Mouse (Mus musculus): Measurements from ENCODE around the gene Man1a2. TPM values are rescaled to one million over a fixed set of nuclear protein-coding genes. Genes with fewer than 3 reads are reported as not detected.

The Man1a2 gene
- polyA plus RNA-seq, 1 experiment from 2014 or later = 75.5 TPM

GRCm38 (mm10) chr3:100591053-100591452, 94.2 kb downstream of the Man1a2 start:
- peaks cover 11% of the 10 kb centered on the region; the same call in 1 of the 2 replicates for H3K36me3 ChIP-seq
- no peaks in the 10 kb centered on the region for H3K9me3 ChIP-seq
- H3K27me3 ChIP-seq (ENCODE audit: insufficient read depth, poor library complexity, severe bottlenecking) = no peaks in the 10 kb centered on the region
- no peak overlapping the region for H3K4me3 ChIP-seq
- H3K27ac ChIP-seq = no peak overlapping the region
- no peak for DNase-seq (ENCODE audit: low spot score)
- H3K4me1 ChIP-seq = no peaks in the 10 kb centered on the region
- 97% methylated on average over 4 of the region's 4 CpGs for WGBS

DNA sequence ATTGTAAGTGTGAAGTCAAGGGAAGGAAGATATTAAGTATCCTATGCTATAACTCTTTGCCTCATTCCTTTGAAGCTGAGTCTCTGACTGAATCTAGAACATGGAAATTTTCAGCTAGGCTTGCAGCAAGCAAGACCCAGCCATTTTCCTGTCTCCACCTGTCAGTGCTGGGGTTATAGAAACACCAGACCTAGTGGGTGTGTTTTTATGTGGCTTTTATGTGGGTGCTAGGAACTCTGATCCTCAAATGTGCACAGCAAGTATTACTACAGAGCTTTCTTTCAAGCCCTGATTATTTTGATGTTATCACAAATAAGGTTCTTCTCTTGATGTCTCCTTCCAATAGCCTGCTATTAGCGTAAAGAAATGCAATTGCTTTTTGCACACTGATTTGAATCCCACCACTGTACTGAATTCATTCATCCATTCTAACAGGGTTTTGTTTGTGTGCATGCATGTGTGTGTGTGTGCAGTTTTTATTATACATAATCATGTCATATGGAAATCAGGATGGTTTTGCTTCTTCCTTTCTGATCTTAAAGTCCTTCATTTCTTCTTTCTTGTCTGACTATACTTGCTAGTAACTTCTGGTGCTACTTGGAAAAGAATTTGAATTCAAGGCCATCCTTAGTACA, 102.5 kb downstream of the Man1a2 start:
- H3K27me3 ChIP-seq (ENCODE audit: insufficient read depth, poor library complexity, severe bottlenecking) = no peaks in the 10 kb centered on the region
- H3K36me3 ChIP-seq = peaks cover 11% of the 10 kb centered on the region; the same call in 1 of the 2 replicates
- no peaks in the 10 kb centered on the region for H3K4me1 ChIP-seq
- no peak overlapping the region for H3K4me3 ChIP-seq
- no peak overlapping the region for H3K27ac ChIP-seq
- no peaks in the 10 kb centered on the region for H3K9me3 ChIP-seq
- DNase-seq (ENCODE audit: low spot score) = no peak
- 79% methylated on average over 1 of the region's 1 CpGs for WGBS

- no peak for DNase-seq (ENCODE audit: low spot score)
- no peaks in the 10 kb centered on the region for H3K27me3 ChIP-seq (ENCODE audit: insufficient read depth, poor library complexity, severe bottlenecking)
- H3K4me1 ChIP-seq = no peaks in the 10 kb centered on the region
- WGBS = 74% methylated on average over 3 of the region's 3 CpGs
- no peak overlapping the region for H3K27ac ChIP-seq
- H3K9me3 ChIP-seq = no peaks in the 10 kb centered on the region
- H3K4me3 ChIP-seq = no peak overlapping the region
- H3K36me3 ChIP-seq = peaks cover 6% of the 10 kb centered on the region; the same call in 1 of the 2 replicates
These were observed 112.6 kb downstream of the Man1a2 start for GRCm38 (mm10) chr3:100572571-100573183.

GRCm38 (mm10) chr3:100568443-100569390, 116.6 kb downstream of the Man1a2 start:
- Histone ChIP-seq H3K36me3 (peaks cover 13% of the 10 kb centered on the region), H3K4me3 (no peak overlapping the region), H3K9me3 (no peaks in the 10 kb centered on the region), H3K27me3 (ENCODE audit: insufficient read depth, poor library complexity, severe bottlenecking) (no peaks in the 10 kb centered on the region), H3K4me1 (no peaks in the 10 kb centered on the region), H3K27ac (no peak overlapping the region)
- DNase-seq (ENCODE audit: low spot score) = no peak
- 80% methylated on average over 13 of the region's 13 CpGs for WGBS

DNA sequence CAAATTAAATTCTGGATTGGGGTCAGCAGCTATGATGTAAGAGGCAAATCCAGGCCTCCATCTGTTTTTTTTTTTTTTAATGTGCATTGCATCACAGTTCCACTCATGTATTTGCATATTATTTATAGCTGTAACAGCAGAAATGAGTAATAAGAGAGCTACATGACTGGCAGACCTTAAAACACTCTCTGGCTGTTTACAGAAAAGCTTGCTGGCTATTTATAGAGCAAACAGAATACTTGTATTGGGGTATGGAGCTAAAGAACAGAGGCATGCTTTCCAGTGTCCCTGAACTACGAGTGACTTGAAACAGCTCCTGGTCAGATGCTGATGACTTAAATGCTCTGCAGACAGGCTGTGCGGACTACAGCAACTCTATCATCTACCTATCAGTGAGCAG, 121.7 kb downstream of the Man1a2 start:
- Histone ChIP-seq H3K27ac (no peak overlapping the region), H3K27me3 (ENCODE audit: insufficient read depth, poor library complexity, severe bottlenecking) (no peaks in the 10 kb centered on the region), H3K4me3 (no peak overlapping the region), H3K9me3 (no peaks in the 10 kb centered on the region), H3K36me3 (peaks cover 20% of the 10 kb centered on the region), H3K4me1 (no peaks in the 10 kb centered on the region)
- WGBS = 58% methylated on average over 2 of the region's 2 CpGs
- DNase-seq (ENCODE audit: low spot score) = no peak

DNA sequence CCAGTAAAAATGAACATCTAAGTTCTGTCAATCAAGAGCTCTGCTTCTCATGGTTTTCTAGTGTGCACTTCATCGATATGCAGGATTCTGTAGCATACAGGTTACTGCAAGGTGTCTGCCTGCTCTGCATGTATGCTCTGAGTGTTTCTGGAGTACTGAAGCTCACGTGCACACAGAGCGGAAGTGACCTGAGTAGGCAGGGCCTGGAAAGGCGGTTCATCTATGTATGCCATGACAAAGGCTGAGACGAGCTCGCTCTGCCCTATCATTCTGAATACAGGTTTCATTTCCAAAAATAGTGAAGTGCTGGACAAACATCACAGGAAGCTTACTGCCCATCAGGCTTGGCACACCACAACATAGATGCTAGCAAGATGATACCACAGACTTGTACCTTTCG, 122.8 kb downstream of the Man1a2 start:
- WGBS = 94% methylated on average over 7 of the region's 7 CpGs
- Histone ChIP-seq H3K4me3 (no peak overlapping the region), H3K27ac (no peak overlapping the region), H3K27me3 (ENCODE audit: insufficient read depth, poor library complexity, severe bottlenecking) (no peaks in the 10 kb centered on the region), H3K36me3 (peaks cover 19% of the 10 kb centered on the region), H3K9me3 (no peaks in the 10 kb centered on the region), H3K4me1 (no peaks in the 10 kb centered on the region)
- no peak for DNase-seq (ENCODE audit: low spot score)

GRCm38 (mm10) chr3:100561561-100562175, 123.6 kb downstream of the Man1a2 start:
- Histone ChIP-seq H3K4me3 (no peak overlapping the region), H3K27ac (no peak overlapping the region), H3K4me1 (no peaks in the 10 kb centered on the region), H3K27me3 (ENCODE audit: insufficient read depth, poor library complexity, severe bottlenecking) (no peaks in the 10 kb centered on the region), H3K36me3 (peaks cover 13% of the 10 kb centered on the region), H3K9me3 (no peaks in the 10 kb centered on the region)
- no peak for DNase-seq (ENCODE audit: low spot score)
- WGBS = 94% methylated on average over 2 of the region's 2 CpGs

DNA sequence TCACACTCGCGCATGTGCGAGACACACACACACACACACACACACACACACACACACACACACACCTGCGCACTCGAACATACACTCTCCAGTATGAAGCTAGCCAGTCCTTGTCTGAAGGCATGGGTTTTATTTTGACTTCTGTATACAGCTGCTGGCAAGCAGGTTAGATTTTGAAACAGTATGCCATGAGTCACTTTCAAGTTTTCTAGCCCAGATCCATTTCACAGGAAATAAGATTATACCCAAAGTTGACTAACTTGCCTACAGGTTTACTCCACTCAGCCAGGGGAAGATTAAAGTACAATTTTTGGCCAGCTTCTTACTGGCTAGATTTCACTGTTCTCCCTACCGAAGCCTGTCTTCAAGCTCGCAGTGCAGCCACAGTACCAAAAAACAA, 125.9 kb downstream of the Man1a2 start:
- 95% methylated on average over 7 of the region's 7 CpGs for WGBS
- no peaks in the 10 kb centered on the region for H3K9me3 ChIP-seq
- H3K4me3 ChIP-seq = no peak overlapping the region
- peaks cover 7% of the 10 kb centered on the region; the same call in 1 of the 2 replicates for H3K36me3 ChIP-seq
- H3K4me1 ChIP-seq = no peaks in the 10 kb centered on the region
- H3K27ac ChIP-seq = no peak overlapping the region
- no peaks in the 10 kb centered on the region for H3K27me3 ChIP-seq (ENCODE audit: insufficient read depth, poor library complexity, severe bottlenecking)
- no peak for DNase-seq (ENCODE audit: low spot score)

- WGBS = 79% methylated on average over 4 of the region's 4 CpGs
- no peak overlapping the region for H3K27ac ChIP-seq
- no peak overlapping the region for H3K4me3 ChIP-seq
- H3K4me1 ChIP-seq = no peaks in the 10 kb centered on the region
- no peak for DNase-seq (ENCODE audit: low spot score)
- H3K36me3 ChIP-seq = peaks cover 7% of the 10 kb centered on the region; the same call in 1 of the 2 replicates
- H3K9me3 ChIP-seq = no peaks in the 10 kb centered on the region
- H3K27me3 ChIP-seq (ENCODE audit: insufficient read depth, poor library complexity, severe bottlenecking) = no peaks in the 10 kb centered on the region
These were observed 127.0 kb downstream of the Man1a2 start for GRCm38 (mm10) chr3:100558211-100558708.

DNA sequence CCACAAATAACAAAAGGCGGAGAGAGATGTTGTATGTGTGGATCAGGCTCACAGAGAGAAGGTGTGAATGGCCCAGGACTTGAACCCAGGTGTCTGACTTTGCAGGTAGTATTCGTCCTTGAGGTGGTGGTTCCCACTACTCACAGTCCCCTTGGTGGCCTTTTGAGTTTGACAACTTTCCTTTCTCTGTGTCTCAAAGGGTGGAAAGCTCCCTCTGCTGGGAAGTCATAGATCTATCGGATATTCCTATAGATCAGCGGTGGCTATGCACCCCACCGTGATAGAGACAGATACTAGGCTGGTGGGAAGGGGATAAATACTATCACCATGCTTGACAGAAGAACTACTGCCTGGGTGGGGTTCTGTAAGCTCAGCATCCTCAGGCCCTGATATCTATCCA, 130.5 kb downstream of the Man1a2 start:
- Histone ChIP-seq H3K4me1 (no peaks in the 10 kb centered on the region), H3K27me3 (ENCODE audit: insufficient read depth, poor library complexity, severe bottlenecking) (no peaks in the 10 kb centered on the region), H3K36me3 (no peaks in the 10 kb centered on the region), H3K9me3 (no peaks in the 10 kb centered on the region), H3K4me3 (no peak overlapping the region), H3K27ac (no peak overlapping the region)
- no peak for DNase-seq (ENCODE audit: low spot score)
- 41% methylated on average over 5 of the region's 5 CpGs for whole genome bisulfite sequencing

DNA sequence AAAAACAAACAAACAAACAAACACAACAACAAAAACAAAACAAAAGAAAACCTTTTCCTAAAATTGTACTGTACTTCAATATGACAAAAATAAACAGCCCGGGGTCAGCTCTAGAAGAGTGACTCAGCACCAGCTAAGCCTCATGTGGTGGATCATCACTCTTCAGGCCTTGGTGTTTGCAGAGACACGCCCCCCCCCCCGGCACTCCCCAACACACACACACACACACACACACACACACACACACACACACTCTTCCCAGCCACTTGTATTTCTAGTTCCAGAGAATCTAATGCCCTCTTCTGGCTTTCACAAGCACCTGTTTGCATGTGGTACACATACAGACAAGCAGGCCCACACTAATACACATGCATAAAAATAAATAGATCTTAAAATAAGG, 133.1 kb downstream of the Man1a2 start:
- no peak overlapping the region for H3K4me3 ChIP-seq
- no peaks in the 10 kb centered on the region for H3K27me3 ChIP-seq (ENCODE audit: insufficient read depth, poor library complexity, severe bottlenecking)
- WGBS = 93% methylated on average over 1 of the region's 3 CpGs
- peaks cover 7% of the 10 kb centered on the region; the same call in 1 of the 2 replicates for H3K4me1 ChIP-seq
- no peak overlapping the region for H3K27ac ChIP-seq
- no peaks in the 10 kb centered on the region for H3K9me3 ChIP-seq
- DNase-seq (ENCODE audit: low spot score) = peak; percentile 9
- no peaks in the 10 kb centered on the region for H3K36me3 ChIP-seq

DNA sequence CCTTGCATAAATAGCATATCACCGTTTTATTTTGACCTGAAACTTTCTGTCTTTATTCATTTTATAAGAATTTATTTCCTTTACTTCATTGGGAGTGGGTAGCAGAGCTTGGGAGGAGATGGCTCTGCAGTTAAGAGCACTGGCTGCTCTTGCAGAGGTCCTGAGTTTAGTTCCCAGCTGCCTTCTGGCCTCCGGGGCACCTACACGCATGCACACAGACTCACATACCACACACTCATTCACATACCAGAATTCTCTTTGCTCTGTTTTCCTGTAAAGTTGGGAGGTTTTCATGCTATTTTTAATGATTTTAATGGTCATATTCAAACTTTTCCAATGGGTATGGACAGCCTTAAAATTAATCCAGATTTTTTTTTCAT, 137.4 kb downstream of the Man1a2 start:
- no peak for DNase-seq (ENCODE audit: low spot score)
- H3K27ac ChIP-seq = no peak overlapping the region
- H3K4me3 ChIP-seq = no peak overlapping the region
- H3K36me3 ChIP-seq = no peaks in the 10 kb centered on the region
- H3K4me1 ChIP-seq = peaks cover 7% of the 10 kb centered on the region; the same call in 1 of the 2 replicates
- WGBS = 61% methylated on average over 3 of the region's 3 CpGs
- H3K27me3 ChIP-seq (ENCODE audit: insufficient read depth, poor library complexity, severe bottlenecking) = no peaks in the 10 kb centered on the region
- H3K9me3 ChIP-seq = no peaks in the 10 kb centered on the region
